In genomic region chr2:121003586-121003985, GRCm38 (mm10) we compare ENCODE assay signal across 13 mouse cellular contexts. TPM values are rescaled to one million over a fixed set of nuclear protein-coding genes. Genes with fewer than 3 reads are reported as not detected.
A peak's percentile ranks its signal among the peaks of the same experiment; 100 is the strongest.
DNase-seq lines count a peak whose midpoint lies in the region; ATAC-seq and TF ChIP-seq lines count a peak whose summit lies in the region.
"Had no signal": no experiment of that assay in that cellular context is flagged by ENCODE, and none has a peak within 500 bp of the region (broad histone marks: within the 10 kb centered on the region; RNA-seq: fewer than 3 reads in every experiment).

No protein-coding gene starts in this region.

- no peak overlapping the region for H3K4me2 ChIP-seq in lung, postnatal 0 days (replicated peaks; ENCODE audit: low read depth, low read length)
- H3K4me2 ChIP-seq: lung, embryonic 15.5 days had no signal

- intact Hi-C loops in gastrocnemius, adult 2 months (cut with DNase I): no loop called here

- no peak overlapping the region for H3K4me3 ChIP-seq in gastrocnemius, adult 2 months
- no peak overlapping the region for H3K4me3 ChIP-seq in lung, postnatal 0 days (ENCODE audit: low read depth, low read length)
- no peak overlapping the region for H3K4me3 ChIP-seq in E14TG2a.4 (replicated peaks; ENCODE audit: low read length)
- H3K4me3 ChIP-seq: lung, embryonic 15.5 days; myocyte had no signal

- no peak overlapping the region for H3K9ac ChIP-seq in lung, postnatal 0 days (replicated peaks; ENCODE audit: low read depth)
- H3K9ac ChIP-seq: lung, embryonic 15.5 days had no signal

- TF ChIP-seq CTCF in gastrocnemius, adult 2 months (IDR thresholded peaks at IDR 0.05): peak; percentile 30; the same call in 1 of the 2 replicates
- peak; percentile 58 for TF ChIP-seq CTCF in lung, postnatal 0 days (IDR thresholded peaks at IDR 0.05)
- TF ChIP-seq CTCF in E14TG2a.4 (conservative IDR thresholded peaks at IDR 0.05; ENCODE audit: low read length): peak; percentile 18; the same call in 1 of the 2 replicates

- no peak for DNase-seq in gastrocnemius, adult 2 months
- DNase-seq in gastrocnemius, postnatal 10 days: no peak
- no peak for DNase-seq in lung, postnatal 0 days (ENCODE audit: low spot score)
- DNase-seq in lung, postnatal 25 days (ENCODE audit: low spot score): no peak
- DNase-seq in c-Kit-positive CD71-negative TER-119-negative erythroid progenitor cells, embryonic 14.5 days (ENCODE audit: low read depth): peak; percentile 10
- no peak for DNase-seq in ovary, postnatal 36 days (ENCODE audit: low spot score)
- no peak for DNase-seq in testis, postnatal 14 days (ENCODE audit: low spot score)
- DNase-seq: gastrocnemius, postnatal 25 days; kidney, postnatal 10 days; right cerebral cortex, postnatal 25 days had no signal

- no peaks in the 10 kb centered on the region for H3K36me3 ChIP-seq in lung, postnatal 0 days (ENCODE audit: insufficient read depth, low read length)
- no peaks in the 10 kb centered on the region for H3K36me3 ChIP-seq in E14TG2a.4 (ENCODE audit: insufficient read depth, low read length)
- H3K36me3 ChIP-seq: lung, embryonic 15.5 days had no signal

- ATAC-seq in lung, postnatal 0 days: no peak

- no peak for TF ChIP-seq EP300 in lung, postnatal 0 days (IDR thresholded peaks at IDR 0.05)

- H3K27ac ChIP-seq in gastrocnemius, adult 2 months: no peak overlapping the region
- no peak overlapping the region for H3K27ac ChIP-seq in lung, postnatal 0 days (ENCODE audit: low read length)
- H3K27ac ChIP-seq: lung, embryonic 15.5 days had no signal

- H3K4me1 ChIP-seq in lung, postnatal 0 days (ENCODE audit: insufficient read depth, low read depth, low read length): no peaks in the 10 kb centered on the region
- H3K4me1 ChIP-seq in E14TG2a.4 (replicated peaks; ENCODE audit: low read depth, low read length): peaks cover 5% of the 10 kb centered on the region; the same call in 1 of the 2 replicates

- no peaks in the 10 kb centered on the region for H3K27me3 ChIP-seq in lung, postnatal 0 days (replicated peaks; ENCODE audit: insufficient read depth, low read length)
- no peaks in the 10 kb centered on the region for H3K27me3 ChIP-seq in E14TG2a.4 (ENCODE audit: insufficient read depth, low read length)
- H3K27me3 ChIP-seq: lung, embryonic 15.5 days had no signal

- H3K9me3 ChIP-seq in lung, postnatal 0 days (ENCODE audit: low read length): no peaks in the 10 kb centered on the region
- no peaks in the 10 kb centered on the region for H3K9me3 ChIP-seq in E14TG2a.4 (ENCODE audit: low read length)
- H3K9me3 ChIP-seq: lung, embryonic 15.5 days had no signal

- WGBS in lung, postnatal 0 days: 59% methylated on average over 2 of the region's 2 CpGs

RNA-seq across cellular contexts. Expression of gene Ccndbp1, which starts 4.6 kb away (rescaled TPM):
- 10 to 100 TPM; 20.9 to 21.1 TPM for total RNA-seq in gastrocnemius, adult 2 months (2021)
- 10 to 100 TPM; 17.3 to 19.9 TPM for total RNA-seq in gastrocnemius, postnatal 10 days (2021)
- polyA plus RNA-seq in lung, postnatal 0 days (2015; fragmentation: Nextera tagmentation; extraction: Ambion mirVana): 55.6 and 56.8 TPM in 2 replicates

RNA-seq across cellular contexts. Expression of gene Tmem62, which starts 26.8 kb away (rescaled TPM):
- total RNA-seq in gastrocnemius, adult 2 months (2021): 1 to 10 TPM; 3.0 to 3.3 TPM
- 1 to 10 TPM; 2.8 to 4.0 TPM for total RNA-seq in gastrocnemius, postnatal 10 days (2021)
- polyA plus RNA-seq in lung, postnatal 0 days (2015; fragmentation: Nextera tagmentation; extraction: Ambion mirVana): 13.2 and 13.5 TPM in 2 replicates

RNA-seq across cellular contexts. Expression of gene Ubr1, which starts 33.1 kb away (rescaled TPM):
- 10 to 100 TPM; 28.5 to 29.9 TPM for total RNA-seq in gastrocnemius, adult 2 months (2021)
- total RNA-seq in gastrocnemius, postnatal 10 days (2021): 10 to 100 TPM; 20.0 to 22.0 TPM
- 25.1 and 29.9 TPM in 2 replicates for polyA plus RNA-seq in lung, postnatal 0 days (2015; fragmentation: Nextera tagmentation; extraction: Ambion mirVana)

RNA-seq across cellular contexts. Expression of gene Epb42, which starts 33.3 kb away (rescaled TPM):
- not detected for total RNA-seq in gastrocnemius, adult 2 months (2021)
- 1 to 10 TPM in 1 of 2 experiments, not detected in 1; 1.2 TPM for total RNA-seq in gastrocnemius, postnatal 10 days (2021)
- 1.4 and 2.3 TPM in 2 replicates for polyA plus RNA-seq in lung, postnatal 0 days (2015; fragmentation: Nextera tagmentation; extraction: Ambion mirVana)
- polyA plus RNA-seq: myocyte had no signal
